Mouse (Mus musculus): ENCODE measurements around the gene Hscb. TPM values are rescaled to one million over a fixed set of nuclear protein-coding genes. Genes with fewer than 3 reads are reported as not detected.

Hscb gene
- total and polyA plus RNA-seq, 3 experiments, result 29.0 to 29.4 TPM; not detected in 1

DNA sequence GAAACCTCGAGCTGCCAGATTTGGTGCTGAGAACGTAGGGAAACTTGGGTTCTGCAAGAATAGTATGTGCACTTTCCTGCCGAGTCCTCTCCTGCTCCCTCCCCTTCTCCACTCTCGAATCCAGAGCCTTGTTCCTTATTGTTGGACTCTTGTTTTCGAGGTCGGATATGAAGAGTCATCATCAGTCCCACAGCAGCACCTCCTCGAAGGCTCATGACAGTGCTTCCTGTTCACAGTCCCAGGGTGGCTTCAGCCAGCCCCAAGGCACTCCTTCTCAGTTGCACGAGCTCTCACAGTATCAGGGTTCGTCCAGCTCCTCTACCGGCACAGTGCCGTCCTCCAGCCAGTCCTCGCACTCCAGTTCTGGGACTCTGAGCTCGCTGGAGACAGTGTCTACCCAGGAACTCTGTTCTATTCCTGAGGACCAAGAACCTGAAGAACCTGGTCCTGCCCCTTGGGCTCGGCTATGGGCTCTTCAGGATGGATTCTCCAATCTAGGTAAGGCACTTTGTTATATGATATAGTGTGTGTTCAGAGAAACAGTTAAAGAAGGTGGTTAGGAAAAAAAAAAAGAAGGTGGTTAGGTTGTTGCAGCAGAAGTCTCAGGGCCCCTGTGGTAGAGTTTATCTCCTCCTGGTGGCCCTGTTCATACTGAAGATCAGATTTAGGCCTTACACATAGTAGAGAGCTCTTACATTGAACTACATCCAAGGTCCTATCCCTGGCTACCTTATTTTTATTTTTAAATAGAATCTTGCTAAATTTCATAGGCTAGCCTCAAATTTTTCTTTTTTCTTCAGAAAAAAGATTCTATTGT is 1.7 kb upstream of the Hscb start (continued):
- no peak for TF ChIP-seq UBTF (IDR thresholded peaks at IDR 0.05; ENCODE audit: borderline replicate concordance, insufficient read depth, low read depth, low read length)
- no peak for TF ChIP-seq JUND (IDR thresholded peaks at IDR 0.05; ENCODE audit: low read depth, low read length)
- TF ChIP-seq ZNF384 (IDR thresholded peaks at IDR 0.05; ENCODE audit: low read depth, low read length), result peak; percentile 88
- peak; percentile 51 for TF ChIP-seq ZC3H11A (IDR thresholded peaks at IDR 0.05; ENCODE audit: low read depth, low read length)
- no peak for TF ChIP-seq HCFC1 (IDR thresholded peaks at IDR 0.05; ENCODE audit: low read depth, low read length)
- TF ChIP-seq SMC3 (IDR thresholded peaks at IDR 0.05; ENCODE audit: low read depth, low read length), result peak; percentile 78
- no peak for TF ChIP-seq KAT2A (conservative IDR thresholded peaks at IDR 0.05; ENCODE audit: low read depth, low read length)
- no peak for TF ChIP-seq CHD2 (IDR thresholded peaks at IDR 0.05; ENCODE audit: low read length)
- peak; percentile 73 for TF ChIP-seq RAD21 (IDR thresholded peaks at IDR 0.05; ENCODE audit: low read depth, low read length)
- no peak for TF ChIP-seq EP300 (IDR thresholded peaks at IDR 0.05; ENCODE audit: low read depth in 1 of 2, low read length in 2 of 2)
- no peak for TF ChIP-seq ELF1 (IDR thresholded peaks at IDR 0.05; ENCODE audit: low read depth, low read length)

DNA sequence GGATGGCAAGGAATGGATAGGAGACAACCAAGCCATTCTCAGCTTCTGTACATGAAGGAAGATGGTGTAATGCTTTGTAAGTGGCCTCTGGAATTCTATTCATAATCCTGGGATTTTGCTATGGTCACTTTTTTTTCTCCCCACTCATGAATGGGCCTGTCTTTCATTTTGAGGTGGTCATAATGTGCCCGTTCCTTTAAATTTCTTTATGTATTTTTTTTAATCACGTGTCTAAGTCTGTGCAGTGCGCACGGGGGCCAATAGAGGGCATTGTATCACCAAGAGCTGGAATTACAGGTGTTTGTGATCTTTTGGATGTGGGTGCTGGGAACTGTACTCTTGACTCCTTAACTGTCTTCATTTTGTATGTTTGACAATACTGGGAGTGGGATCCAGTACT is 888 bp upstream of the Hscb start:
- Histone ChIP-seq H3K79me2 (ENCODE audit: control insufficient read depth, insufficient read depth, low read length, poor library complexity) (peaks cover 22% of the 10 kb centered on the region), H3K9ac (ENCODE audit: control insufficient read depth, low read depth, low read length, poor library complexity, severe bottlenecking) (peak overlapping the region; percentile 83), H3K36me3 (ENCODE audit: control insufficient read depth in 1 of 2, insufficient read depth in 2 of 2, low read length in 2 of 2) (peaks cover 10 to 26% of the 10 kb centered on the region in 2 experiments), H3K9me3 (replicated peaks; ENCODE audit: insufficient read depth, low read length) (no peaks in the 10 kb centered on the region), H3K27ac (ENCODE audit: control insufficient read depth, low read depth, low read length) (peak overlapping the region; percentile 97), H3K4me1 (ENCODE audit: control insufficient read depth in 1 of 2, insufficient read depth in 2 of 2, low read length in 2 of 2) (peaks cover 3 to 11% of the 10 kb centered on the region in 2 experiments), H3K4me3 (ENCODE audit: control insufficient read depth in 1 of 2, insufficient read depth in 1 of 2, low read depth in 2 of 2, low read length in 2 of 2) (peak overlapping the region; percentile 71 to 81), H3K27me3 (ENCODE audit: control insufficient read depth in 1 of 2, insufficient read depth in 2 of 2, low read length in 2 of 2) (no peaks in the 10 kb centered on the region)
- DNase-seq (ENCODE audit: low read depth, low spot score), result peak; percentile 87
- no peak for TF ChIP-seq CHD1 (IDR thresholded peaks at IDR 0.05; ENCODE audit: low read depth, low read length)
- TF ChIP-seq ZMIZ1 (IDR thresholded peaks at IDR 0.05; ENCODE audit: low read depth, low read length), result no peak
- TF ChIP-seq SIN3A (IDR thresholded peaks at IDR 0.05; ENCODE audit: low read length), result peak; percentile 90
- TF ChIP-seq ELF1 (IDR thresholded peaks at IDR 0.05; ENCODE audit: low read depth, low read length), result no peak
- no peak for TF ChIP-seq GATA1 (IDR thresholded peaks at IDR 0.05; ENCODE audit: low read depth, low read length)
- 0 out of 2 replicates have a peak, but pooled peaks have one; percentile 1 for TF ChIP-seq TCF12 (IDR thresholded peaks at IDR 0.05; ENCODE audit: low read depth, low read length)
- TF ChIP-seq NELFE (IDR thresholded peaks at IDR 0.05; ENCODE audit: low read depth, low read length), result no peak
- TF ChIP-seq JUND (IDR thresholded peaks at IDR 0.05; ENCODE audit: low read depth, low read length), result no peak
- TF ChIP-seq BHLHE40 (IDR thresholded peaks at IDR 0.05; ENCODE audit: borderline replicate concordance, low read depth, low read length), result peak; percentile 92
- TF ChIP-seq RAD21 (IDR thresholded peaks at IDR 0.05; ENCODE audit: low read depth, low read length), result peak; percentile 54
- TF ChIP-seq NRF1 (IDR thresholded peaks at IDR 0.05; ENCODE audit: insufficient read depth, low read depth, low read length, poor library complexity, severe bottlenecking), result no peak
- TF ChIP-seq ETS1 (IDR thresholded peaks at IDR 0.05; ENCODE audit: low read depth, low read length), result peak; percentile 16; the same call in 1 of the 2 replicates
- TF ChIP-seq EP300 (IDR thresholded peaks at IDR 0.05; ENCODE audit: low read depth in 1 of 2, low read length in 2 of 2), result no peak
- no peak for TF ChIP-seq MAFK (IDR thresholded peaks at IDR 0.05; ENCODE audit: borderline replicate concordance, low read depth, low read length)
- peak; percentile 64 to 74 (median 70) for TF ChIP-seq CTCF (IDR thresholded peaks at IDR 0.05 in 2 of 3, conservative IDR thresholded peaks at IDR 0.05 in 1 of 3; ENCODE audit: control insufficient read depth in 1 of 3, insufficient read depth in 1 of 3, low read depth in 2 of 3, low read length in 3 of 3, poor library complexity in 1 of 3, severe bottlenecking in 1 of 3)
- no peak for TF ChIP-seq CHD2 (IDR thresholded peaks at IDR 0.05; ENCODE audit: low read length)
- TF ChIP-seq ZNF384 (IDR thresholded peaks at IDR 0.05; ENCODE audit: low read depth, low read length), result peak; percentile 82
- TF ChIP-seq ZC3H11A (IDR thresholded peaks at IDR 0.05; ENCODE audit: low read depth, low read length), result no peak
- TF ChIP-seq KAT2A (conservative IDR thresholded peaks at IDR 0.05; ENCODE audit: low read depth, low read length), result no peak
- TF ChIP-seq USF2 (IDR thresholded peaks at IDR 0.05; ENCODE audit: borderline replicate concordance in 1 of 2, insufficient read depth in 1 of 2, low read depth in 1 of 2, low read length in 2 of 2), result peak in 1 of 2 experiments; percentile 57; a peak in 1 of 4 replicates
- TF ChIP-seq HCFC1 (IDR thresholded peaks at IDR 0.05; ENCODE audit: low read depth, low read length), result peak; percentile 33; the same call in 1 of the 2 replicates
- TF ChIP-seq MYB (IDR thresholded peaks at IDR 0.05; ENCODE audit: low read depth, low read length), result no peak
- no peak for TF ChIP-seq POLR2A (IDR thresholded peaks at IDR 0.05; ENCODE audit: control insufficient read depth in 1 of 2, insufficient read depth in 1 of 2, low read depth in 1 of 2, low read length in 2 of 2, poor library complexity in 1 of 2)
- TF ChIP-seq POLR2AphosphoS5 (IDR thresholded peaks at IDR 0.05; ENCODE audit: borderline replicate concordance, low read depth, low read length), result no peak
- peak; percentile 96 for TF ChIP-seq MXI1 (IDR thresholded peaks at IDR 0.05; ENCODE audit: low read depth, low read length)
- TF ChIP-seq UBTF (IDR thresholded peaks at IDR 0.05; ENCODE audit: borderline replicate concordance, insufficient read depth, low read depth, low read length), result no peak
- no peak for TF ChIP-seq TAL1 (IDR thresholded peaks at IDR 0.05; ENCODE audit: low read length)
- peak; percentile 89; the same call in 1 of the 2 replicates for TF ChIP-seq MAX (IDR thresholded peaks at IDR 0.05; ENCODE audit: low read length)
- no peak for TF ChIP-seq TBP (IDR thresholded peaks at IDR 0.05; ENCODE audit: low read depth, low read length)
- TF ChIP-seq SMC3 (IDR thresholded peaks at IDR 0.05; ENCODE audit: low read depth, low read length), result peak; percentile 41; the same call in 1 of the 2 replicates
- TF ChIP-seq ZKSCAN1 (IDR thresholded peaks at IDR 0.05; ENCODE audit: low read depth, low read length), result no peak

All from MEL (cell line).